Mouse (Mus musculus): ENCODE results near the gene Prdm16.

DNA sequence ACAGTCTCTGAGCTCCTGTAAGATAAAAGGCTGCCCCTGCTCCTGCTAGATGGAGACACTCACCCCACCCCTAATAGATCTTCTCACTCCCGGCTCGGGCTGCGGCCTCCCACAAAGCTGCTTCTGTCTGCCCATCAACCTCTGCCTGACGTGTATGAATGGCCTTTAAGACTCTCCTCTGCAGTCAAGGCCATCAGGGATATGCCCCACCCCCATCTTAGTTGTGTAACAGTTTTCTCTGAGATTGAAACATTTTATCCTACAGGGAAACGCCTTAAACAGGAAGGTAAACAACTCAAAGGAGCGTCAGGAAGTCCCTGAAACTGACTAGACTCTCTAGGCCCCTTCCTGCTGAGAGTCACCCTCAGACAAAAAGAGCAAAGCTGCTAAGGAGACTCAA is 24.6 kb upstream of the Prdm16 start:
- TF ChIP-seq CTCF (IDR thresholded peaks at IDR 0.05; ENCODE audit: borderline replicate concordance, insufficient read depth, low read depth, low read length), result no peak
- no peak for TF ChIP-seq POLR2A (IDR thresholded peaks at IDR 0.05; ENCODE audit: borderline replicate concordance, insufficient read depth, low read length)

All from cerebellum, adult 2 months (tissue).